Mouse (Mus musculus): ENCODE results near the gene Prss50. TPM values are rescaled to one million over a fixed set of nuclear protein-coding genes. Genes with fewer than 3 reads are reported as not detected.

The Prss50 gene
- polyA plus RNA-seq, 1 experiment from 2014 or later: not detected

GRCm38 (mm10) chr9:110875288-110875695 lies 17.5 kb downstream of the Prss50 start:
- H3K4me2 ChIP-seq (ENCODE audit: low read length): no peak overlapping the region
- peaks cover 18 to 29% of the 10 kb centered on the region in 2 experiments for H3K4me1 ChIP-seq (ENCODE audit: control insufficient read depth in 2 of 2, insufficient read depth in 2 of 2, low read length in 2 of 2)
- H3K27ac ChIP-seq (replicated peaks in 1 of 2; ENCODE audit: control insufficient read depth in 1 of 2, insufficient read depth in 1 of 2, low read depth in 2 of 2, low read length in 2 of 2): no peak overlapping the region
- H3K36me3 ChIP-seq (ENCODE audit: control insufficient read depth, insufficient read depth, low read length): no peaks in the 10 kb centered on the region
- H3K9ac ChIP-seq (ENCODE audit: low read length): no peak overlapping the region
- H3K27me3 ChIP-seq (ENCODE audit: control insufficient read depth, insufficient read depth, low read length): peaks cover 26% of the 10 kb centered on the region
- no peak overlapping the region for H3K4me3 ChIP-seq (ENCODE audit: control insufficient read depth in 1 of 2, insufficient read depth in 1 of 2, low read depth in 1 of 2, low read length in 2 of 2)
- no peaks in the 10 kb centered on the region for H3K9me3 ChIP-seq (ENCODE audit: control insufficient read depth, low read length)
- ATAC-seq (ENCODE audit: insufficient number of reproducible peaks, insufficient read depth, low FRiP score, low read depth): no peak
- WGBS: 50% methylated on average over 4 of the region's 6 CpGs

GRCm38 (mm10) chr9:110877353-110877752 lies 19.6 kb downstream of the Prss50 start:
- Histone ChIP-seq H3K4me3 (ENCODE audit: control insufficient read depth in 1 of 2, insufficient read depth in 1 of 2, low read depth in 1 of 2, low read length in 2 of 2) (no peak overlapping the region), H3K36me3 (ENCODE audit: control insufficient read depth, insufficient read depth, low read length) (no peaks in the 10 kb centered on the region), H3K4me1 (ENCODE audit: control insufficient read depth in 2 of 2, insufficient read depth in 2 of 2, low read length in 2 of 2) (peaks cover 21 to 34% of the 10 kb centered on the region in 2 experiments), H3K4me2 (ENCODE audit: low read length) (no peak overlapping the region), H3K27ac (replicated peaks in 1 of 2; ENCODE audit: control insufficient read depth in 1 of 2, insufficient read depth in 1 of 2, low read depth in 2 of 2, low read length in 2 of 2) (peak overlapping the region; percentile 3 to 54; a peak in 1 of 4 replicates), H3K9ac (ENCODE audit: low read length) (no peak overlapping the region), H3K9me3 (ENCODE audit: control insufficient read depth, low read length) (no peaks in the 10 kb centered on the region), H3K27me3 (ENCODE audit: control insufficient read depth, insufficient read depth, low read length) (peaks cover 32% of the 10 kb centered on the region)
- 84% methylated on average over 1 of the region's 1 CpGs for WGBS
- ATAC-seq (ENCODE audit: insufficient number of reproducible peaks, insufficient read depth, low FRiP score, low read depth): no peak

GRCm38 (mm10) chr9:110877888-110878287 lies 20.1 kb downstream of the Prss50 start:
- Histone ChIP-seq H3K36me3 (ENCODE audit: control insufficient read depth, insufficient read depth, low read length) (no peaks in the 10 kb centered on the region), H3K4me1 (ENCODE audit: control insufficient read depth in 2 of 2, insufficient read depth in 2 of 2, low read length in 2 of 2) (peaks cover 22 to 34% of the 10 kb centered on the region in 2 experiments), H3K4me2 (ENCODE audit: low read length) (no peak overlapping the region), H3K27ac (replicated peaks in 1 of 2; ENCODE audit: control insufficient read depth in 1 of 2, insufficient read depth in 1 of 2, low read depth in 2 of 2, low read length in 2 of 2) (peak overlapping the region; percentile 3 to 54; a peak in 2 of 4 replicates), H3K4me3 (ENCODE audit: control insufficient read depth in 1 of 2, insufficient read depth in 1 of 2, low read depth in 1 of 2, low read length in 2 of 2) (no peak overlapping the region), H3K9ac (ENCODE audit: low read length) (no peak overlapping the region), H3K9me3 (ENCODE audit: control insufficient read depth, low read length) (no peaks in the 10 kb centered on the region), H3K27me3 (ENCODE audit: control insufficient read depth, insufficient read depth, low read length) (peaks cover 27% of the 10 kb centered on the region)
- ATAC-seq (ENCODE audit: insufficient number of reproducible peaks, insufficient read depth, low FRiP score, low read depth): peak; percentile 37; the same call in 1 of the 2 replicates
- WGBS: 49% methylated on average over 5 of the region's 5 CpGs

- Histone ChIP-seq H3K4me2 (ENCODE audit: low read length) (peak within 1 kb of the TSS; percentile 95), H3K4me3 (ENCODE audit: control insufficient read depth in 1 of 2, insufficient read depth in 1 of 2, low read depth in 1 of 2, low read length in 2 of 2) (peak within 1 kb of the TSS; percentile 53 to 67), H3K9me3 (ENCODE audit: control insufficient read depth, low read length) (no peaks in the 10 kb centered on the region), H3K9ac (ENCODE audit: low read length) (peak within 1 kb of the TSS; percentile 71), H3K36me3 (ENCODE audit: control insufficient read depth, insufficient read depth, low read length) (no peaks in the 10 kb centered on the region), H3K4me1 (ENCODE audit: control insufficient read depth in 2 of 2, insufficient read depth in 2 of 2, low read length in 2 of 2) (peaks cover 22 to 28% of the 10 kb centered on the region in 2 experiments), H3K27me3 (ENCODE audit: control insufficient read depth, insufficient read depth, low read length) (peaks cover 12% of the 10 kb centered on the region), H3K27ac (replicated peaks in 1 of 2; ENCODE audit: control insufficient read depth in 1 of 2, insufficient read depth in 1 of 2, low read depth in 2 of 2, low read length in 2 of 2) (peak within 1 kb of the TSS in 1 of 2 experiments; percentile 7; a peak in 1 of 4 replicates)
- WGBS: 16% methylated on average over 12 of the region's 12 CpGs
- peak; percentile 20; the same call in 1 of the 2 replicates for ATAC-seq (ENCODE audit: insufficient number of reproducible peaks, insufficient read depth, low FRiP score, low read depth)
Measured at GRCm38 (mm10) chr9:110879191-110879920, 21.6 kb downstream of the Prss50 start, which contains the start of gene Als2cl. TSS of gene Als2cl (plus strand) at chr9:110879870.

- Histone ChIP-seq H3K27me3 (ENCODE audit: control insufficient read depth, insufficient read depth, low read length) (peaks cover 8% of the 10 kb centered on the region), H3K9ac (ENCODE audit: low read length) (peak within 1 kb of the TSS; percentile 71), H3K27ac (replicated peaks in 1 of 2; ENCODE audit: control insufficient read depth in 1 of 2, insufficient read depth in 1 of 2, low read depth in 2 of 2, low read length in 2 of 2) (peak within 1 kb of the TSS in 1 of 2 experiments; percentile 7; a peak in 1 of 4 replicates), H3K9me3 (ENCODE audit: control insufficient read depth, low read length) (no peaks in the 10 kb centered on the region), H3K4me2 (ENCODE audit: low read length) (peak within 1 kb of the TSS; percentile 95), H3K36me3 (ENCODE audit: control insufficient read depth, insufficient read depth, low read length) (no peaks in the 10 kb centered on the region), H3K4me1 (ENCODE audit: control insufficient read depth in 2 of 2, insufficient read depth in 2 of 2, low read length in 2 of 2) (peaks cover 20 to 28% of the 10 kb centered on the region in 2 experiments), H3K4me3 (ENCODE audit: control insufficient read depth in 1 of 2, insufficient read depth in 1 of 2, low read depth in 1 of 2, low read length in 2 of 2) (peak within 1 kb of the TSS; percentile 53 to 67)
- under 1% methylated on average over 49 of the region's 57 CpGs for WGBS
- ATAC-seq (ENCODE audit: insufficient number of reproducible peaks, insufficient read depth, low FRiP score, low read depth): peak; percentile 33; the same call in 1 of the 2 replicates
Measured at GRCm38 (mm10) chr9:110879998-110880561, 22.3 kb downstream of the Prss50 start, which contains the start of gene Tmie. TSS of gene Tmie (minus strand) at chr9:110880113.

- Histone ChIP-seq H3K9ac (ENCODE audit: low read length) (peak overlapping the region; percentile 71; the same call in 1 of the 2 replicates), H3K9me3 (ENCODE audit: control insufficient read depth, low read length) (no peaks in the 10 kb centered on the region), H3K4me3 (ENCODE audit: control insufficient read depth in 1 of 2, insufficient read depth in 1 of 2, low read depth in 1 of 2, low read length in 2 of 2) (peak overlapping the region in 1 of 2 experiments; percentile 67; a peak in 2 of 4 replicates), H3K4me2 (ENCODE audit: low read length) (peak overlapping the region; percentile 95), H3K4me1 (ENCODE audit: control insufficient read depth in 2 of 2, insufficient read depth in 2 of 2, low read length in 2 of 2) (peaks cover 20 to 28% of the 10 kb centered on the region in 2 experiments), H3K27me3 (ENCODE audit: control insufficient read depth, insufficient read depth, low read length) (peaks cover 8% of the 10 kb centered on the region), H3K27ac (replicated peaks in 1 of 2; ENCODE audit: control insufficient read depth in 1 of 2, insufficient read depth in 1 of 2, low read depth in 2 of 2, low read length in 2 of 2) (no peak overlapping the region), H3K36me3 (ENCODE audit: control insufficient read depth, insufficient read depth, low read length) (no peaks in the 10 kb centered on the region)
- no peak for ATAC-seq (ENCODE audit: insufficient number of reproducible peaks, insufficient read depth, low FRiP score, low read depth)
- 67% methylated on average over 4 of the region's 4 CpGs for WGBS
Measured at GRCm38 (mm10) chr9:110880772-110881171, 23.0 kb downstream of the Prss50 start.

- Histone ChIP-seq H3K27me3 (ENCODE audit: control insufficient read depth, insufficient read depth, low read length) (peaks cover 8% of the 10 kb centered on the region), H3K9ac (ENCODE audit: low read length) (no peak overlapping the region)
Measured at GRCm38 (mm10) chr9:110881953-110882352, 24.2 kb downstream of the Prss50 start.

More at GRCm38 (mm10) chr9:110881953-110882352, 24.2 kb downstream of the Prss50 start:
- no peaks in the 10 kb centered on the region for H3K9me3 ChIP-seq (ENCODE audit: control insufficient read depth, low read length)
- no peaks in the 10 kb centered on the region for H3K36me3 ChIP-seq (ENCODE audit: control insufficient read depth, insufficient read depth, low read length)
- no peak for ATAC-seq (ENCODE audit: insufficient number of reproducible peaks, insufficient read depth, low FRiP score, low read depth)
- 69% methylated on average over 7 of the region's 7 CpGs for WGBS
- no peak overlapping the region for H3K4me2 ChIP-seq (ENCODE audit: low read length)
- H3K4me1 ChIP-seq (ENCODE audit: control insufficient read depth in 2 of 2, insufficient read depth in 2 of 2, low read length in 2 of 2): peaks cover 20 to 28% of the 10 kb centered on the region in 2 experiments
- H3K27ac ChIP-seq (replicated peaks in 1 of 2; ENCODE audit: control insufficient read depth in 1 of 2, insufficient read depth in 1 of 2, low read depth in 2 of 2, low read length in 2 of 2): no peak overlapping the region
- no peak overlapping the region for H3K4me3 ChIP-seq (ENCODE audit: control insufficient read depth in 1 of 2, insufficient read depth in 1 of 2, low read depth in 1 of 2, low read length in 2 of 2)

Measured in heart, embryonic 14.5 days (tissue).